Mouse (Mus musculus) layer of hippocampus, adult 6 months (tissue): Measurements from ENCODE around the gene Adgrf5. TPM values are rescaled to one million over a fixed set of nuclear protein-coding genes. Genes with fewer than 3 reads are reported as not detected.

Source experiments
- long read RNA-seq, 2 experiments: library from polyadenylated mRNA; unstranded; transcript quantifications; one replicate each; pipeline ENCODE4 v2.0.0; 2019 to 2020
- polyA plus RNA-seq: library from polyadenylated mRNA; unstranded; fragments of <200 nt; fragmentation: Nextera tagmentation; gene quantifications from 2 replicates; pipeline ENCODE4 v1.2.3, GENCODE M21; 2021

The Adgrf5 gene
- 3.6 and 5.5 TPM in 2 replicates for polyA plus RNA-seq
- long read RNA-seq, experiment 1, partial matches to known transcripts: 2 of 4 reads
- long read RNA-seq, experiment 1, other reads (novel, unspliced or antisense): 2 of 4 reads
- long read RNA-seq, experiment 2, full-length matches to known transcripts: 6 of 24 reads
- long read RNA-seq, experiment 2, partial matches to known transcripts: 6 of 24 reads
- long read RNA-seq, experiment 2, other reads (novel, unspliced or antisense): 12 of 24 reads

GRCm38 (mm10) chr17:43359826-43360619 lies at the start of gene Adgrf5:
Gene Adgrf5 (plus strand): TSS chr17:43360451.

GRCm38 (mm10) chr17:43502592-43502991 lies 142.3 kb downstream of the Adgrf5 start, which contains the start of gene Mep1a:
Gene Mep1a (minus strand): TSS chr17:43502812.

Other genes starting within 250 kb of the Adgrf5 start
- not detected in 2 replicates for gene Adgrf1, start 90.1 kb upstream of the Adgrf5 start, polyA plus RNA-seq
- gene Mep1a, start 142.4 kb downstream of the Adgrf5 start, polyA plus RNA-seq: not detected in 2 replicates
- 1.4 and 1.7 TPM in 2 replicates for gene Ankrd66, start 183.2 kb downstream of the Adgrf5 start, polyA plus RNA-seq
- gene Pla2g7, start 207.6 kb downstream of the Adgrf5 start, polyA plus RNA-seq: 267 and 317 TPM in 2 replicates